Mouse (Mus musculus) C2C12 (cell line): ENCODE data around the gene Foxj2. TPM values are rescaled to one million over a fixed set of nuclear protein-coding genes. Genes with fewer than 3 reads are reported as not detected.
A peak's percentile ranks its signal among the peaks of the same experiment; 100 is the strongest.

ENCODE experiments used
- H3K27me3 ChIP-seq: one replicate; pipeline ENCODE4 v1.6.1; 2011; ENCODE audit not compliant: control insufficient read depth, insufficient read depth, insufficient read length
- H3K36me3 ChIP-seq: one replicate; pipeline ENCODE4 v1.6.1; 2011; ENCODE audit not compliant: control insufficient read depth, insufficient read depth
- H3K4me3 ChIP-seq: one replicate; pipeline ENCODE4 v1.5.1; 2011; ENCODE audit warnings: mild to moderate bottlenecking, control low read depth; ENCODE audit not compliant: poor library complexity, insufficient read depth, severe bottlenecking
- H3K79me2 ChIP-seq: one replicate; pipeline ENCODE4 v1.6.1; 2011; ENCODE audit not compliant: control insufficient read depth, insufficient read depth
- H3K79me3 ChIP-seq: one replicate; pipeline ENCODE4 v1.6.1; 2011; ENCODE audit warnings: low read depth, control low read depth
- H3ac ChIP-seq: one replicate; pipeline ENCODE3; 2011; ENCODE audit warnings: low read depth; ENCODE audit not compliant: control insufficient read depth, insufficient read length
- CEBPB ChIP-seq: IDR thresholded peaks from one replicate; pipeline ENCODE4 v1.6.1; 2011; ENCODE audit warnings: low read depth, mild to moderate bottlenecking, control low read depth, moderate library complexity
- CTCF ChIP-seq: IDR thresholded peaks from one replicate; pipeline ENCODE4 v1.5.1; 2011; ENCODE audit not compliant: control insufficient read depth, insufficient read depth, insufficient read length
- FOSL1 ChIP-seq: IDR thresholded peaks from one replicate; pipeline ENCODE4 v1.8.0; 2011; ENCODE audit warnings: mild to moderate bottlenecking, low read length; ENCODE audit not compliant: poor library complexity, insufficient read depth, severe bottlenecking
- MAX ChIP-seq: IDR thresholded peaks from one replicate; pipeline ENCODE4 v1.6.1; 2011; ENCODE audit warnings: mild to moderate bottlenecking, control low read depth
- MYOD1 ChIP-seq: IDR thresholded peaks from one replicate; pipeline ENCODE4 v1.6.1; 2011; ENCODE audit warnings: low read depth; ENCODE audit not compliant: control insufficient read depth, insufficient read length
- MYOG ChIP-seq: IDR thresholded peaks from one replicate; pipeline ENCODE4 v1.6.1; 2011; ENCODE audit not compliant: control insufficient read depth, insufficient read length; ENCODE audit errors: extremely low read depth
- USF1 ChIP-seq: IDR thresholded peaks from one replicate; pipeline ENCODE4 v1.6.1; 2011; ENCODE audit warnings: low read depth, mild to moderate bottlenecking, control low read depth, moderate library complexity
- polyA plus RNA-seq: library from polyadenylated mRNA; unstranded; fragments of >200 nt; fragmentation: generic; extraction: Trizol; gene quantifications from one replicate; pipeline ENCODE4 v1.2.1, GENCODE M21; 2012; ENCODE audit warnings: missing spikeins

The Foxj2 gene
- polyA plus RNA-seq, 1 experiment = 6.5 TPM

DNA sequence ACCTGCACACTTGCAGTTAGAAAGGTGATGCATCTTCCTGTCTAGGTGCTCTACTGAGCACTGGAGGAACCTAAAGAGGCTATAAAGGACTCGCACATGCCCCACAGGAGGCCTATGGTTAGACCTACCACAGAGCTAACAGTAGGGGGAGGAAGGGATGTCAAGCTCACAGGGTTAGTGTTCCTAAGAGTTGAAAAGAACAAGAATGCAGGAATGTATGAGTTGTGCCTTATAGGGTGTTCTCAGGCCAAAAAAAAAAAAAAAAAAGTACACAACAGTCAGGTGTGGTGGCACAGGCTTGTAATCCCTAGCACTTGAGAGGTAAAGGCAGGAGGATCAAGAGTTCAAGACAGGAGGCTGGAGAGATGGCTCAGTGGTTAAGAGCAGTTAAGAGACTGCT lies 39.8 kb upstream of the Foxj2 start:
- TF ChIP-seq MYOD1 (no peak), CTCF (no peak), CEBPB (no peak), MYOG (no peak), MAX (no peak), FOSL1 (no peak), USF1 (no peak)
- no peaks in the 10 kb centered on the region for H3K27me3 ChIP-seq
- H3ac ChIP-seq = no peak overlapping the region
- H3K4me3 ChIP-seq = no peak overlapping the region
- H3K79me3 ChIP-seq = no peaks in the 10 kb centered on the region
- no peaks in the 10 kb centered on the region for H3K36me3 ChIP-seq
- no peaks in the 10 kb centered on the region for H3K79me2 ChIP-seq

GRCm38 (mm10) chr6:122781167-122781566 lies 38.5 kb upstream of the Foxj2 start:
- Histone ChIP-seq H3K36me3 (no peaks in the 10 kb centered on the region), H3K4me3 (no peak overlapping the region), H3K79me3 (no peaks in the 10 kb centered on the region), H3K27me3 (no peaks in the 10 kb centered on the region), H3K79me2 (no peaks in the 10 kb centered on the region), H3ac (no peak overlapping the region)
- TF ChIP-seq MAX (no peak), CTCF (no peak), USF1 (no peak)

DNA sequence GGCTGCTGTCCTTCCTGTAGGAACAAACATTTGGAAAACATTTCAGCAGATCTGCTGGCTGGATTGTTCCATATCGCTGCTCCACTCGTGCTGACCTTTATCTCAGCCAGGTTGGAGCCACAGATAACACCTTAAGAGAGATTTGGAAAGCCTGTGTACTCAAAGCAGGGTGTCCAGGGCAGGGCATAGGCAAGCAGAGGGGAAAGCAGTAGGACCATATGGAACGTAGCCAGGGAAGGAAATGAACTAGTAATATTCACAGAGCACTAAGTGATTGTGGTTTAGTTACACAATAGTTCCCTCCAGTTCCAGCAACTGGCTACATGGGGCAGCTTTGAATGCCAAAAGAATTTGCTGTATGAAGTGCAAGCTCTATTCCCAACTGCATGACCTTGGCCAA lies 37.5 kb upstream of the Foxj2 start:
- Histone ChIP-seq H3K4me3 (no peak overlapping the region), H3K79me2 (no peaks in the 10 kb centered on the region), H3K79me3 (no peaks in the 10 kb centered on the region), H3ac (no peak overlapping the region), H3K27me3 (no peaks in the 10 kb centered on the region), H3K36me3 (no peaks in the 10 kb centered on the region)
- TF ChIP-seq MYOG (no peak), USF1 (no peak), MYOD1 (no peak), FOSL1 (no peak), CTCF (no peak), MAX (no peak), CEBPB (peak; percentile 82)

DNA sequence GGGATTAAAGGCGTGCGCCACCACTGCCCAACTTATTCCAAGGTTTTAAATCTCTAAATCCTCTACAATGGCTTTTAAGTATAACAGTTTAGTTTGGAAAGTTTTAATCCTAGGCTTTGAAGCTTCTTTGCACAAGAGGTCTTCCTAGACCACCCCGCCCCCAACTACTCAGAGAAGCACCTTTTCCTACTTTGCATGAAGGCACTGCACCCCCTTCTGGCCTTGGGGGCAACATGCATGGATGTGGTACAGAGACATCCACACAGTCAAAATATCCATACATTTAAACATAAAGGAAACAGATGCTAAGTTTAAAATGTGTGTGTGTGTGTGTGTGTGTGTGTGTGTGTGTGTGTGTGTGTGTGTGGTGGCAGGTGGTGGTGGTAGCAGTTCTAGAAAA lies 34.8 kb upstream of the Foxj2 start:
- Histone ChIP-seq H3K36me3 (no peaks in the 10 kb centered on the region), H3K79me3 (no peaks in the 10 kb centered on the region), H3ac (no peak overlapping the region), H3K79me2 (no peaks in the 10 kb centered on the region), H3K4me3 (no peak overlapping the region), H3K27me3 (no peaks in the 10 kb centered on the region)
- TF ChIP-seq CTCF = peak; percentile 12
- no peak for TF ChIP-seq MAX

GRCm38 (mm10) chr6:122786275-122786674 lies 33.4 kb upstream of the Foxj2 start:
- Histone ChIP-seq H3K79me2 (no peaks in the 10 kb centered on the region), H3K4me3 (no peak overlapping the region), H3K27me3 (no peaks in the 10 kb centered on the region), H3K36me3 (no peaks in the 10 kb centered on the region), H3ac (no peak overlapping the region), H3K79me3 (no peaks in the 10 kb centered on the region)
- no peak for TF ChIP-seq MYOG
- peak; percentile 26 for TF ChIP-seq CTCF

- Histone ChIP-seq H3K4me3 (no peak overlapping the region), H3K79me3 (no peaks in the 10 kb centered on the region), H3ac (no peak overlapping the region), H3K79me2 (no peaks in the 10 kb centered on the region), H3K36me3 (no peaks in the 10 kb centered on the region), H3K27me3 (no peaks in the 10 kb centered on the region)
- TF ChIP-seq MYOD1 (no peak), MYOG (no peak), MAX (no peak), USF1 (no peak), FOSL1 (no peak), CEBPB (no peak), CTCF (no peak)
These were observed 24.3 kb upstream of the Foxj2 start for GRCm38 (mm10) chr6:122795254-122795935.
